Mouse (Mus musculus): ENCODE data around the gene Mia2.
A peak's percentile ranks its signal among the peaks of the same experiment; 100 is the strongest.
"Not testable (repeated sequence)": the region's sequence is repeated elsewhere in the genome, so short reads cannot be mapped to it uniquely, and the experiment has no call there.

Gene Mia2

GRCm38 (mm10) chr12:59095104-59096025 is at the start of gene Mia2:
Gene Mia2 (plus strand): TSS chr12:59095799.
- no peak for DNase-seq (ENCODE audit: low spot score)

GRCm38 (mm10) chr12:59052470-59052869 is 43.1 kb upstream of the Mia2 start:
- no peak for DNase-seq (ENCODE audit: low spot score)

- DNase-seq (ENCODE audit: low spot score), result no peak
Observed at GRCm38 (mm10) chr12:59053166-59053565, 42.4 kb upstream of the Mia2 start.

- no peak for DNase-seq (ENCODE audit: low spot score)
Observed at GRCm38 (mm10) chr12:59053976-59054375, 41.6 kb upstream of the Mia2 start.

- DNase-seq (ENCODE audit: low spot score), result no peak
Observed at GRCm38 (mm10) chr12:59055196-59055850, 40.3 kb upstream of the Mia2 start.

GRCm38 (mm10) chr12:59056222-59056621 is 39.4 kb upstream of the Mia2 start:
- DNase-seq (ENCODE audit: low spot score), result no peak

GRCm38 (mm10) chr12:59058242-59058641 is 37.4 kb upstream of the Mia2 start:
- DNase-seq (ENCODE audit: low spot score), result not testable (repeated sequence)

GRCm38 (mm10) chr12:59060322-59060721 is 35.3 kb upstream of the Mia2 start:
- DNase-seq (ENCODE audit: low spot score), result no peak

- DNase-seq (ENCODE audit: low spot score), result peak; percentile 61
Observed at GRCm38 (mm10) chr12:59060993-59061595, 34.5 kb upstream of the Mia2 start, which contains the start of gene Trappc6b. Gene Trappc6b (minus strand): TSS chr12:59061472.

- DNase-seq (ENCODE audit: low spot score), result no peak
Observed at GRCm38 (mm10) chr12:59064837-59065236, 30.8 kb upstream of the Mia2 start.

GRCm38 (mm10) chr12:59065776-59066175 is 29.8 kb upstream of the Mia2 start:
- DNase-seq (ENCODE audit: low spot score), result no peak

GRCm38 (mm10) chr12:59066448-59067077 is 29.0 kb upstream of the Mia2 start, which contains the start of gene Pnn:
Gene Pnn (plus strand): TSS chr12:59066884.
- DNase-seq (ENCODE audit: low spot score), result peak; percentile 95

- DNase-seq (ENCODE audit: low spot score), result no peak
Observed at GRCm38 (mm10) chr12:59067095-59067494, 28.5 kb upstream of the Mia2 start.

GRCm38 (mm10) chr12:59068791-59069190 is 26.8 kb upstream of the Mia2 start:
- no peak for DNase-seq (ENCODE audit: low spot score)

GRCm38 (mm10) chr12:59072286-59072685 is 23.3 kb upstream of the Mia2 start:
- no peak for DNase-seq (ENCODE audit: low spot score)

- DNase-seq (ENCODE audit: low spot score), result no peak
Observed at GRCm38 (mm10) chr12:59074052-59074451, 21.5 kb upstream of the Mia2 start.

GRCm38 (mm10) chr12:59076996-59077395 is 18.6 kb upstream of the Mia2 start:
- no peak for DNase-seq (ENCODE audit: low spot score)

- no peak for DNase-seq (ENCODE audit: low spot score)
Observed at GRCm38 (mm10) chr12:59077883-59078282, 17.7 kb upstream of the Mia2 start.

- DNase-seq (ENCODE audit: low spot score), result no peak
Observed at GRCm38 (mm10) chr12:59080461-59080860, 15.1 kb upstream of the Mia2 start.

- no peak for DNase-seq (ENCODE audit: low spot score)
Observed at GRCm38 (mm10) chr12:59084446-59084845, 11.2 kb upstream of the Mia2 start.

- no peak for DNase-seq (ENCODE audit: low spot score)
Observed at GRCm38 (mm10) chr12:59086171-59086570, 9.4 kb upstream of the Mia2 start.

- no peak for DNase-seq (ENCODE audit: low spot score)
Observed at GRCm38 (mm10) chr12:59093543-59093942, 2.1 kb upstream of the Mia2 start.

Measured in spleen, adult 12 weeks (tissue).